Mouse (Mus musculus): Measurements from ENCODE around the gene Spr. TPM values are rescaled to one million over a fixed set of nuclear protein-coding genes. Genes with fewer than 3 reads are reported as not detected.

Spr gene
- total RNA-seq (2023) = 1 to 10 TPM; 5.1 to 5.4 TPM

GRCm38 (mm10) chr6:85137217-85138035 is at the start of gene Spr:
Gene Spr, minus strand, starts transcription at chr6:85137766.

Other genes starting within 250 kb of the Spr start
- gene Exoc6b, start 68.3 kb downstream of the Spr start, total RNA-seq (2023) = 10 to 100 TPM; 24.1 to 25.8 TPM
- not detected for gene Emx1, start 49.7 kb upstream of the Spr start, total RNA-seq (2023)
- 10 to 100 TPM; 15.6 to 16.1 TPM for gene Sfxn5, start 195.7 kb upstream of the Spr start, total RNA-seq (2023)
- 1 to 10 TPM; 1.1 to 1.3 TPM for gene Rab11fip5, start 236.9 kb upstream of the Spr start, total RNA-seq (2023)